Mouse (Mus musculus): ENCODE results near the gene Myadm. TPM values are rescaled to one million over a fixed set of nuclear protein-coding genes. Genes with fewer than 3 reads are reported as not detected.

The Myadm gene
- 39.7 and 67.5 TPM in 2 replicates for polyA plus RNA-seq (2012; rRNA removed)

DNA sequence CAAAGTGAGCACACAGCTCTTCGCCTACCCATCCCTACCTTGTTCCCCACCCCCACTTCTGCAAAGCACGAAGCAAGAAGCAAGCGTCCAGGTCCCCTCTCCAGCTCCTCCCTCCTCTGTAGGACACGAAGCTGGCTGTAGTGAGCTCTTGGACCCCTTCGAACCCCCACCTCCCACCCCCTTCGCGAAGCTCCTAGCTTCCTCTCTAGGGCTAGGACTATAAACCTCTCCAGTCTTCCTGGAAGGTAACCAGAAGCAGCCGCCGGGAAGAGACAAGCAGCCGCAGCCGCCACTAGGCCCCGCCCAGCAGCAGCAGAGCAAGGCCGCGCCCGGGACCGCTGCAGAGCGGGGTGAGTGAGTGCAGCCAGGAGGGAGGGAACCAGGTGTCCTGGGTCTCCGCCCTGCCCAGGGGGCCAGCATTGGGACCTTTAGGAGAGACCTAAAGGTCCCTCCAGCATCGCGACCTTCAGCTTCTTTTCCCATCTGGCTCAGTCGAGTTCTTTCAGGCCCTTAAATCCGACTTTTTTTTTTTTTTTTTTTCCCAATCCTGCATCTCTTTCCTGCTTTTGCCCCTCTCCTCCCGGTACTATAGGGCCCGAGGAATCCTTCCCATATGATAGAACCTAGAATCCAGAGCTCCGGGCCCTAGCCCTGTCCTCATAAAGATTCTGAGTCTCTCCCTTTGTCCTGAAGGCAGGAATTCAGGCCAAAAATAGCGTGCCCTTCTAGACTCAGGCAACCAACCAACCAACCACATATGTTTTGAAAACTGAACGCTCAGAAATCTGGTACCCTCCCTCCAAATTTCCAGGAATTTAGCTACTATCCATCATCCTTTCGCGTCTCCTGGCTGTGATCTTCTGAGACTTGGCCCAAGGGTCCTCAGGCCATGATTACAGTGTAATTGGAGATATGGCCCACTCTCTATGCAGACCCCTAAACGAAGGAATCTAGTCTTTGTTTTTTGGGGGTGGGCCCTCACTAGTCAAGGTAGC lies at the start of gene Myadm, which contains the start of gene Prkcg:
Myadm (plus strand) TSS at position 105 of the 995 bp plus-strand sequence.
Prkcg (plus strand) TSS at position 204 of the 995 bp plus-strand sequence.

DNA sequence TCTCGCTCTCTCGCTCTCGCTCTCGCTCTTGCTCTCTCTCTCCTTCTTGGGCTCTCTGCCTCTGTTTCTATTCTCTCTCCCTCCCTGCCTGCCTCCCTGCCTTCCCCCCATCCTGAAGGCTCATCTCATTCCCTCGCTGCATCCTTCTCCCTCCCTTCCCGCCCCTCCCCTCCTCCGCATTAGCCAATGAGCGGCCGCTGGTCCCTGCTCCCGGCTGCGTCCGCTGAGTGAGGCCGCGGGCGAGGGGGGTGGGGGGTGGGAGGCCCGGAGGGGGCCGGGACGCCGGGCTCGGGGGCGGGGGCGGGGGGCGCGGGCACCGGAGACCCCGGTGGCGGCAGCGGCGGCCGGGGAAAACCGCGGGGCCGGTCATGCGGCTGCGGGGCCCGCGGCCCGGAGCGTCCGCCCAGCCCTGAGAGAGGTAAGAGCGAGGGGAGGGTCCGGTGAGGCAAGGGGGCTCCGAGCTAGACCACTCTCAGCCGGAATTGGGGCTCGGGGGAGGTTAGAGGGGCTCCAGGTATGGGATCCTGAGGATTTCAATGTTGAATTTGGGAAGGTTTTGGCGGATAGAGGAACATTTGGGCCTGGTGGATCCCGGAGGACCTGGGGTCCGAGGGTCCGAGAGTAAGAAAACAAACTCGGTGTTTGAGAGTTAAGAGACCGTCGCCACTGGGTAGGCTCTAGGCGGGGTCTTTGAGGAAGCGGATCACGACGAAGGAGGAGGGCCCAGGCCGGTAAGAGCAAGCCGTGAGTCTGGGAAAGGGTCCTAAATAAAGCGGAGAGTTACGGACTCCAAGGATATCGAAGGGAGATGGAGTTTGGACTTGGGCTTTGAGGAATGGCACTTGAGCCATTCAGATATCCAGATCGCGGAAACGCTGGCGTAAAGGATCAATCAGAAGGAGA lies 44.0 kb downstream of the Myadm start, which contains the start of gene Cacng7:
Cacng7 (plus strand) TSS at position 337 of the 903 bp plus-strand sequence.

Other genes with a start within 250 kb of the Myadm start
- 0.11 TPM in 1 of 2 replicates, not detected in the other for gene AU018091, start 119.9 kb upstream of the Myadm start, polyA plus RNA-seq (2012; rRNA removed)
- gene Nlrp12, start 39.3 kb upstream of the Myadm start, polyA plus RNA-seq (2012; rRNA removed), result 0.01 and 0.02 TPM in 2 replicates
- 3.1 and 3.6 TPM in 2 replicates for gene Prkcg, start 99 bp downstream of the Myadm start, polyA plus RNA-seq (2012; rRNA removed)
- 137 and 141 TPM in 2 replicates for gene Cacng7, start 43.9 kb downstream of the Myadm start, polyA plus RNA-seq (2012; rRNA removed)
- gene Cacng8, start 101.6 kb downstream of the Myadm start, polyA plus RNA-seq (2012; rRNA removed), result 17.7 and 17.9 TPM in 2 replicates
- gene Cacng6, start 135.1 kb downstream of the Myadm start, polyA plus RNA-seq (2012; rRNA removed), result 0.04 and 1.8 TPM in 2 replicates
- 0.05 and 0.21 TPM in 2 replicates for gene Tarm1, start 213.5 kb downstream of the Myadm start, polyA plus RNA-seq (2012; rRNA removed)

Measured in central nervous system, embryonic 14 days (tissue).